Mouse (Mus musculus) cortical plate, adult 2 months (tissue): ENCODE results near the gene Pex26.
A peak's percentile ranks its signal among the peaks of the same experiment; 100 is the strongest.

Source experiments
- CTCF ChIP-seq: fragments of 200-500 bp; IDR thresholded peaks from 2 replicates; pipeline ENCODE4 v1.5.1; 2011; ENCODE audit warnings: mild to moderate bottlenecking, control low read depth, low read length; ENCODE audit not compliant: insufficient read depth; ENCODE audit errors: extremely low read depth
- POLR2A ChIP-seq: fragments of 200-500 bp; IDR thresholded peaks from 2 replicates; pipeline ENCODE4 v1.6.1; 2011; ENCODE audit warnings: mild to moderate bottlenecking, low read length, control low read depth; ENCODE audit not compliant: insufficient read depth; ENCODE audit errors: extremely low read depth

DNA sequence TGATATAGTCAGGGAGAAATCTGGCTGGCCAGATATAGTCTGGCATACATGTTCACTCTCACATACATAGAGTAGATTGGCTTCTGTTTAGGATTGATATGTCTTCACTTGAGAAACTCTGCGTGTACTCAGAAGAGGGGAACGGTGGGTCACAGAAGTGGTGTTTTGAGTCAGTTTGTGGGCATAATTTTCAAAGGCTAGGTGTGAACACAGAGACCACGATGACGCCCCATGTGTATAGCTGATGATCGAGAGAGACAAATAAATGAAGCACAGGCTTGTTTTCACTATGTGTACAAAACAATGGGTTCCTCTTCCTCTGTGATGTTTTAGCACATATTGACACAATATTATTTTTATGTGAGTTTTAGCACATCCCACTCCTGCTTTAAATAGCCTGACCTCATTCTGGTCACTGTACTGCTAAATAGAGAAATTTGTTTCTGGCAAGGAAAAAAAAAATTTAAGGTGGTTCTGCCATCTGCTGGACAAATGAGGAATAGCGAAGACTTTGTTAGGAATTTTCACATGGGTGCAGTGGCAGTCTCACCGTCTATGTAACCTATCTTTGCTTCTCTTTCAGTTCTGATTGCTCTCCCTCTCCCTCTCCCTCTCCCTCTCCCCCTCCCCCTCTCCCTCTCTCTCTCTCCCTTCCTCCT is 4.6 kb upstream of the Pex26 start:
- TF ChIP-seq POLR2A (no peak), CTCF (peak; percentile 39; the same call in 1 of the 2 replicates)
